Mouse (Mus musculus): ENCODE data around the gene Mapre3. TPM values are rescaled to one million over a fixed set of nuclear protein-coding genes. Genes with fewer than 3 reads are reported as not detected.

Mapre3 gene
- 0.25 and 0.98 TPM in 2 replicates for total RNA-seq (2015)
- total RNA-seq (2017) = 0.26 and 0.41 TPM in 2 replicates

DNA sequence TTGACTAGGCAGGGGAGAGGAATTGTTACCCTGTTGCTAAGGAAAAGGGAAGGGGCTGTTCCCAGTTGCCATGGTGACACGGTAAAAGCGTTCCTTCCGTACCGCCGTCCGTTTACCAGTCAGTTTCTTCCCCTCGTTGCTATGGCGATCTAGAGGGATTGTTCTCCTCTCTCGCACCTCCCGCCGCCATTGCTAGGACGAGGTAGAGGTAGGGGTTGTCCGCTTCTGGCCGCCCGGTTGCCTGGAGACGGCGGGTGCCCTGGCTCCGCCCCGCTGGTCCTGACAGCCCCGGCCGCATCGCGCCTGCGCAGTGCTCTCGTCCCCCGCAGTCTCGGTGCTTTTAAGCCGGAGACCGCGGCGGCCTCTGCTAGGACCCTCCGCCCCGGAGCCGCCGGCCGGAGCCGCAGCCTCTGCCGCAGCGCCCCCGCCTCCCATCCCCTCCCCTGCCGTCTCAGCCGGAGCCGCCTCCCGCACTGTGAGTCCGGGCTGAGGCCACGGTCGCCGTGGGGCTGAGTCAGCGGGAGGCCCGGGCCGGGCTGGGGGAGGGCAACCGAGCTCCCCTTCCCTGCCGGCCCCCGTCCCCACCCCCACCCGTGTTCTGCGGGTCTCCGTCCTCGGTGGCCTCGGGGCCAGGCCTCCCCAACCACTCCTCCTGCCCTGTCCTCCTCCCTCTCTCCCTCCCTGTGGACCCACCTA is at the start of gene Mapre3:
TSS of gene Mapre3 (plus strand) at position 218 of the 696 bp plus-strand sequence.
- peak; percentile 88 for ATAC-seq (ENCODE audit: poor library complexity, severe bottlenecking)

DNA sequence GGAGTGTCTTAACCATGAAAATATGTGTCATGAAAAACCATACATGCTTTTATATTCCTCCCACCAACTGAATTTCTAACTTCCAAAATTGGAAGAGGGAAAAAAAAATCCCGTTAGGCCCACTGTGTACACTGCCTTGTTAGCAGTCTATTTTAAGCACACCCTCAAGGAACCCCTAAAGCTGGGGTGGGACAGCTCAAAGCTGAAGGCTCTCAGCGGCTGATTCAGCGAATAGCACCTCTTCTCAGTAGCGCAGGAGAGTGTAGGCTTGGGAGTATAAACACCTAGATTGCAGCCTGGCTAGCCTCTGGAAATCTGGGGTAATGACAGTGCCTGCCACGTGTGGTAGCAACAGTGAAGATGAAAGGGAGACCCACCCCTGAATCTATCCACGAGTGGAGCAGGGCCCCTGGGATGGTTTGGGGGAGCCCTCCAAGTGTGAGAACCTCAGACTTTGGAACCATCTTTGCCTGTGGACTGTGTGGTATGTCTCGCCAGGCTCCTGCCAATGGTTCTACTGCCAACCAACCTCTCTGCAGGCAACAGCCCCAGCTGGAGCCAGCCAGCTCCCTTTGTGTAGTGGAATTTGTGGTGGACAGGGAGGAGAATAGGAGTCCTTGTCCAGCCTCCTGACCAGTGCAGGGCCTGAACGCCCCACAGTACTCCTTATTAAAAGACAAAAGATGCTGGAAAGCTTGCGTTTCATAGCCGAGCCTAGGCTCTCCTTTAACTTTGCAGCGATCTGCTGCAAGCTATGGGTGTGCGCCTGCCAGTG is 48.7 kb upstream of the Mapre3 start:
- ATAC-seq (ENCODE audit: poor library complexity, severe bottlenecking) = no peak

DNA sequence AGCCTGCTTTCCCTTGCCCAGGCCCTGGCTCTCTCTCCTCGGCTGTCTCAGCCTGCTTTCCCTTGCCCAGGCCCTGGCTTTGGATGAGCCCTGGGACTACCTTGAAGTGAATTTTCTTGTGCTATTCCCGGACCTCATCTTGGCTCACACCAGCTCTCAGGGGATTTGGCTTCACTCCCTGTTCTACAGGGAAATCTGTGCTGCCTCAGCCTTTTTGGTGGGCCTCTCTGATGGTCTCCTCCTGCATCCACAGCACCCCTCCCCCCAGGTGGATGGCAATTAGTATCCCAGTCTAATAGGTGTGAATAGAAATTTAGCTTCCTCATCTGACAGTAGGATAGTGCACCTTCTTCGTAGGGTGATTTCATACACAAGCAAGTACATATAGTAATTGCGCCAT is 46.4 kb upstream of the Mapre3 start:
- no peak for ATAC-seq (ENCODE audit: poor library complexity, severe bottlenecking)

DNA sequence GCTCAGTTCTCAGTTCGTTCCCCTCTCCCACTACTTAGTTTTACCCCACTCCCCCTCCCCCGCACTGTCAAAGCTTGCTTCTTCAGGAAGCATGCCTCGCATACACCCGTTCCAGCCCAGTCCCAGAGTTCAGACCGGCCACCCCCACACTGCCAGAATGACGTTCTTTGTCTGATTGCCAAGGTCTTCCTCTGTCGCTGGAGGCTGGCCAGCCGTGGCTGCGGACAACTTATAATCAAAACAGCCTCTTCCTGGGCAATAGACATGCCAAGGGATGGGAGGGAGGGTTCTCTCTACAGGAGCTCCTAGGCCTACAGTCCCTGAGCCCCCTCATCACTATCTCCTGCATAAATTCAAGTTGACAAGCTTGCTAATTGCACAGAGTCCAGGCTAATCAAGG is 45.8 kb upstream of the Mapre3 start:
- no peak for ATAC-seq (ENCODE audit: poor library complexity, severe bottlenecking)

DNA sequence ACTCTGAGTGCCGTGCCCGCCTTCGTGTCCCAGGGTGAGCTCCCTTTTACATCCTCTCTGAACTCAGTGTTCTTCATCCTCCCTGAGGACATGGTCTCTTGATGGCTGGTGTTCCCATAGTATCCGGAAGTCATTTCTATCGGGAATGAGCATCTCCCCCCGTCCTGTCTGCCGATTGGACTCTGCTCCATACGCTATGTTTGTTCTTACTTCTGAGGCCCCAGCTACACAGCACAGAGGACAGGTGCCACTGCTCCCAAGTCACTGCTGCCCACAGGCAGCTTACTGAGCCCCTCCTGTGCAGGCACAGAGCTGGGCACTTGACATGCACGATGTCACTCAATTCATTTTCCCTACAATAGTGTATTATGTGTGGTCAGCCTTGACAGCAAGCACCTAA is 45.4 kb upstream of the Mapre3 start:
- ATAC-seq (ENCODE audit: poor library complexity, severe bottlenecking) = no peak

DNA sequence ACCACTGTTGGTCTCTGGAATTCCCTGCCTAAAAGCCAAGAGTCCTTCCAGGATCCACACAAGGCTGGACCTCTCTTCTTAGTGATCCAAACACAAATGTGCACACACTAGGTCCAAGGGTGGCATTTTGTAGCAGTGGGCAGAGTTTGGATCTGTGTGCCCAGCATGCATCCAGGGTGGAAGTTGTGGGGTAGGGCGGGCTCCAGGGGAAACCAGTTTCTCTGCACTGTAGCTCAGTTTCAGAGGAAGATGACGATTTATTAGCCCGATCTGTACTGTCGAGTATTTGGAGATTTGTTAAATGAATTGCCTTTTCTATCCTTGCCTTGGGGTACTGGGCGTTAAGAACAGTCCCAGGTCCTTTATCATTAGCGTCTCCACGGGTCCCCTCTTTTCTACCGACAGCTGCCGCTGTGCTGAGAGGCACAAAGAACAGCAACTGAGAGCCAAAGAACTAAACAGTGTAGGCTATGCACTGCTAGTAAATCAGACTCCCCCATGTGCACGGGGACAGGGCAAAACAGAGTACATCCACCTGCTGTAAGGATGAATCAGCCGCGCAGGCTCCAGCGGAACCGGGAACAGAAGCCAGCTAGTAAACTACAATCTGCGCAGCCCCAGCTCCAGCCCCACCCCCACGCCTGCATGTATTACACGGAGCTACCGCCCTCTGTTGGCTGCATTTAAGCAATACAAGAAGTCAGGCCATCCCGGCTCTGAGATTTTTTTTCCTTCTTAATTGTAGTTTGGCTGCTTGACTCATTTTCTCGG is 39.7 kb upstream of the Mapre3 start:
- peak; percentile 64 for ATAC-seq (ENCODE audit: poor library complexity, severe bottlenecking)

DNA sequence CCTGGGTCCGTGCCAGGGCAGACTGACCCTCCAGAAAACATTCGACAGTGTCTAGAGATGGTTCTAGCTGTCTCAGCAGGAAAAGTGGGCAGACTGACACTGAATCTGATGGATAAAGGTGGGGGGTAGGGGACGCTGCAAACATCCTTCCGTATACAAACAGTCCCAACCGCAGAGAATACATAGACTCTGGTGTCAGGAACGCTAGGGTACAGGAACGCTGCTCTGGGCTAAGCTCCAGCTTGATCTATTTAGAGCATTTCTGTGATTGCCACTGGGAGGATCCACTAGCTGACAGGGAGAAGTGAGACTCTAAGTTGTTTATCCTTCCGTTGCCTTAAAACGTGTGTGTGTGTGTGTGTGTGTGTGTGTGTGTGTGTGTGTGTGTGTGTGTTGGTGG is 33.7 kb upstream of the Mapre3 start:
- no peak for ATAC-seq (ENCODE audit: poor library complexity, severe bottlenecking)

DNA sequence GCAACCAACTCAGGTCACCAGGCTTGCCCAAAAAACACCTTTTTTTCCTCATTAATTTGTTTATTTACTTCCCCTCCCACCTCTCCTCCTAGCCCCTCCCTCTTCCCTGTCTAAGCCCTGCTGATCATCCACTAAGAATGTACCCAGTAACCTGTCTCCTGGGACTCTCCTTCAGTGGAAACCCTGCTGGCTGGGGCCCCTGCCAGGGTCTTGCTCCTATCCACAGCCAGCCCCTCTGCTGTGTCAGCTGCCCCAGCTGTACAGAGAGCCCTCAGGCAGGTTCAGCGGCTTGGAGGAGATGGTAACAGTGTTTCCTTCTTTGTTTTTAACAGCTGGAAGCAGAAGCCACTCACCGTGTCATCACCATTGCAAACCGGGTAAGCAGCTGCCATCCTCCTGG is 33.3 kb upstream of the Mapre3 start:
- ATAC-seq (ENCODE audit: poor library complexity, severe bottlenecking) = no peak

DNA sequence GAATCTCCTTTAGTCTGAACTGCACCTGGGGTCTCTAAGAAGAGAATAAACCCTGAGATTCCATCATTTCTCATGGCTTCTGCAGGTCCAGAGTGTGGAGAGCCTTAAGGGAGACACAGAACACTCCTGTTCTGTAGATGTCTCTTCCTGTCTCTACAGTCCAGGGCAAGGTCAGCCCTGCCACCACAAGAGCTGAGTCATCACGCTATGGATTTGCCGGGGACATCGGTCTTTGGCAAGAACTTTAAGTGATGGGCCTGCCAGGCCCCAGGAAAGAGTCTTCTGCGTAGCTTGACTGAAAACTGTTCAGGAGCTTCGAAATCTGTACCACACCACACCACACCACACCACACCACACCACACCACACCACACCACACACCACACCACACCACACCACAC is 27.1 kb upstream of the Mapre3 start:
- ATAC-seq (ENCODE audit: poor library complexity, severe bottlenecking) = no peak

DNA sequence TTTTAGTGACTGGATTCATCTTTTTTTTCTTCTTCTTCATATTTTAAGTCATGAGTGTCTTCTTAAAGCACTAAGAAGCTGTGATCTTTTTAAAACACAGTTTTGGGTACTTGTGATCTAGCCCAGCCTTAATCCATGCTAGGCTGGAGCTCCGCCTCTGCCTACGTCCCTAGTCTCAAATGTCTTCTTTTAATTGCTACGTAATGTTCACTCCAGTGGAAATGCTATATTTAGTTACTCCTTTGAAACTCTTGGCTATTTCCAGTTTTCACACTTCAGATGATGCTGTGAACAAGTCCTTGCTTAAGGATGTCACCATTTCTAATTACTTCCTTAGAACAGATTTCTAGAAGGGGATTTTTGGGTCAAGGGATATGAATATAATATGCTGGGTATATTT is 24.4 kb upstream of the Mapre3 start:
- no peak for ATAC-seq (ENCODE audit: poor library complexity, severe bottlenecking)

DNA sequence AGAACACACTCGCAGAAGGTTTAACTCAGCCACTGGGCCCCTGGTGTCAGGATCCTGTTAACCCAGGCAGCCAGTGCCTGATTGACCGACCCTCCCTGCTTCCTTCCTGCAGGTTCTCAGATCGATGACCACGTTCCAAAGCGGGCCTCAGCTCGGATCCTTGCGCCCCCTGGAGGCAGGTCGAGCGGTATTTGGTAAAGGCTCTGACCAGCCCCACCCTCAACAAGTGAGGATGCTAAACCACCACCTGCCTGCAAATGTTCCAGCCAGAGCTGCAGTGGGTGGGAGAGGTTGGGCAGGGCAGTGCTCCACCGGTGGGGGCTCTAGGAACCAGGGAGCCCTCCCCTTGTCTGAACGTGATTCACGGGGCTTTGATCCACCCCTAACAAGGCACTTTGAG is 18.3 kb upstream of the Mapre3 start:
- ATAC-seq (ENCODE audit: poor library complexity, severe bottlenecking) = peak; percentile 63

DNA sequence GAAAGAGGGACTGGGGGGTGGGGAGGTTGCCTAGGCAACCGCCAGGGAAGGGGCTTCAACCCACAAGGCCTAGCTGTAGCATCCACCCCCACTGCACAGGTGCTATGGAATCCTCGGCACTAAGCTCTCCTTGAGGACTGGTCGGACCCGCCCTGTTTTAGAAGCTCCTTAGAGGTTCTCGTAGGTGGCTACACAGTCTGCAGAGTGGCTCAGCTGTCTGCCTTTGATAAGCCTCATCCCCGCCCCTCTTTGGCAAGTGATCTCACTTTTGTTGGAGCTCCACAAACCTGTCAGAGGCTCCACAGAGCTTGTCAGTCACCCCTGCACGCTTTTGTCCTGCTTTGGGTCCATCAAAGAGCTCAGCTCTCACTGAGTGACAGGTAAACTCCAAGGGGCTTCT is 17.0 kb upstream of the Mapre3 start:
- ATAC-seq (ENCODE audit: poor library complexity, severe bottlenecking) = no peak

DNA sequence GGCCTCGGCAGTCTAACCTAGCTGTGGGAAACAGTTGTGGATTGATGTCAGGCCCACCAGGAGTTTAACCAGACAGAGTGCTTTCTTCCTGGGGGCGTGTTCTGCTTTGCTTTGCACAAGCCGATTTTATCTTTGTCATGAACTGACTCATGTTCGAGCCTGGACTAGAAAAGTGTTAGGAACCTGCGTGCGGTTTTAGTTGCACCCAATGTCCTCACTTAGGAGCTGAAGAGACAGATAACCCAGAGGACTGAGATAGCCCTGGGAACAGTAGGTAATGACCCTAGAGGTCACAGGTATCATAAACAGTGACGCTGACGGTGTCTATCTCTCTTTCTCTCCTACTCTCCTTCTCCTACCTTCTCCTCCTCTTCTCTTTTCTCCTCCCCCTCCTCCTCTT is 16.5 kb upstream of the Mapre3 start:
- no peak for ATAC-seq (ENCODE audit: poor library complexity, severe bottlenecking)

DNA sequence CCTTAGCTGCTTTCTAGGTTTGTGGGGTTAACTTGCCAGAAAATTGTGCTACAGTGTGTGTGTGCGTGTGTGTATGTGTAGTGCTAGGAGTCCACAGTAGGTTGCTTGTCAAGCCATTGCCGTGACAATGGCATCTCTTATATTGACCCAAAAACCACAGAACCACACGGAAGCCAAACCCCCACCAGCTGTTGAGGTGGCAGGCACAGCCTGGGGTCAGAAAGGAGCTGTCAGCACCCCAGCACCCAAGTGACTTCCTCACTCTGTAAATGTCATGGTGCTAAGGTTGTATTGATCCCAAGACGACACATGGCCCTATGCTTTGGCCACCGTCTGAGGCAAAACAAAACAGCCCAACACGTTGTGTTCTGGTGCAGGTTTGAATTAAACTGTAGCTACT is 15.5 kb upstream of the Mapre3 start:
- no peak for ATAC-seq (ENCODE audit: poor library complexity, severe bottlenecking)

DNA sequence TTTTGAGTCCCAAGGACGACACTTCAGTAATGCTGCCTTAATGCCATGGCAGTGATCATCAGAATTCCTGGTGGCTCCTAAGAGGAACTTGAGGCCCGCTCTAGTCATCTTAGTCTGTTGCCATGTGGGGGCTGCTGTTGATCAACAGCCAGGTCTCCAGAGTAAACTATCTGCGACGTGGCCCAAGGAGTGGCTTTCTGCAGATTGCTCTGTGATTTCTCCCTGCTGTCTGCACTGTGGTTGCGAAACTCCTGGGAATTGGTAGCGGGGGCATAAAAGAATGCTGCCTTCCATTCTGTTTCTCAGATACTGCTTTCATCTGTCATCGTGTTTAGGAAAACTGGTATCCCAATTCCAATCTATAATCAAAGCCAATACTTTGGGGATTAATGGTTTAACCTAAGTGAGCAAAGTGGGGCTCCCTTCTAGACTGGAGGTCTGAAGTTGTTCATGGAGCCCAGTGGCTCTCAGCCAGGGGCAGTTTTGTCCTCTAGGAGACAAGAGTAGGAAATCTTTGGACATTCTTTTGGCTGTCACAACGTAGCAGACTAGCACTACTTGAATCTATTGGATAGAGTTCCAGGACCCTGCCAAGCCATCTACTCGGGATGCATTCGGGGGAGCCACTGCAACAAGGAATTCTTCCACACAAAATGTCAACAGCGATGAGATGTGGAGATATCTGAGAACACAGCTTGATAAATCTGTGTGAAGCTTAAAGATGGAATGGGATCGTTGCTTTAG is 11.5 kb upstream of the Mapre3 start:
- no peak for ATAC-seq (ENCODE audit: poor library complexity, severe bottlenecking)

DNA sequence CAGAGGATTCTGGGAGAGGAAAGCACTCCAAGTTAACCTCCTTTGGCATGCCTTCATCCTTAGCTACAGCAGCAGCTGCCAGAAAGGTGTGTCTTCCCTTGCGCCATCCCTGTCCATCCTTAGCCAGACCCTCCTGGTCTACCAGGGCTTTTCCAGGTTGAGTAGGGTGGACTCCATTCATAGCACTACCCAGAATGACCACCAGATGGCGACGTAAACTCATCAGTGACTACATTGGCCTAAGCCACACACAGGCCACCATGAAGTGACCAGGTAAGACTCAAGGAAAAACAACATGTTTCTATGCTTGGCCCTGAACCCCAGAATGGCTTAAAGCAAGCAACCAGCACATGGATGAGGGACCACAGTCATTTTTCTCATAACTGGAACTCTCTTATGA is 8.3 kb upstream of the Mapre3 start:
- peak; percentile 95 for ATAC-seq (ENCODE audit: poor library complexity, severe bottlenecking)

DNA sequence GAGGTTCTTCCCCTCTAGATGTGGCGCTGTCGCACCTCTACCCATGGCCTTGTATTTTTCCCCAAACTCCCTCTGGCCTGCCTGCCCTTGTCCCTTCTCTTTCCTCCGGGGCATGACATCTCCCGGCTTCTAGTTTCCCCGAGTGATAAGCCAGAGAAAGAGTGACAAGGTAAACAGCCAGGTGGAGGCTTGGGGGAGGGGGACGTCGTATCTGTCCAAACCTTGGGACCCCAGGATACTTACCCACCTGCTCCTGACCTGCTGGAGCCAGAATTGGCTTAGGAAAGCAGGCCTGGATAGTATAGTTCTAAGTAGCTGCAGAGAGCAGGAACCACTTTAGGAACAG is 652 bp downstream of the Mapre3 start:
- ATAC-seq (ENCODE audit: poor library complexity, severe bottlenecking) = no peak

DNA sequence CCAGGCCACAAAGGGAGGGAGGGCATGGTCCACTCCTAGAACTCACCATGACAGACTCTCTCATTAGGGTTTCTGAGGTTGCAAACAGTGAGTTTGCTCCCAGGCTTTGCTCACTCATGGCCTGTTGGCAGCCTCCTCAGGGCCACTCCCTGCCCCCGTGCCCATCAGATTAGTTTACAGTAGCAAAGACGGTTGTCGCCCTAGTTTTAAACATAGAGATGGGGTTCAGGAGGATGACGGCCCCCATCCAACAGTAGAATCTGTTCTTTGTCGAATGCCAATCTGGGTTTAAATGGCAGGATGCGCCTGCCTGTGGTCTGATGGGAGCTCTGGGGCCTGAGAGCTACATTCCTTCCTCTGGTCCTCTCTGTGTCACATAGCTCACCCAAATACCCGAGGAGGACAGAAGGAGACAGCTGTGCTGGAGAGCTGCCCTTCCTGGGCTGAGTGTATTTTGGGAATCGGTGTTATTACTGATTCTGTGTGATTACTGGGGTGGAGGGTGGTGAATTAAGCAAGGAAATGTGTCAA is 1.9 kb downstream of the Mapre3 start:
- no peak for ATAC-seq (ENCODE audit: poor library complexity, severe bottlenecking)

DNA sequence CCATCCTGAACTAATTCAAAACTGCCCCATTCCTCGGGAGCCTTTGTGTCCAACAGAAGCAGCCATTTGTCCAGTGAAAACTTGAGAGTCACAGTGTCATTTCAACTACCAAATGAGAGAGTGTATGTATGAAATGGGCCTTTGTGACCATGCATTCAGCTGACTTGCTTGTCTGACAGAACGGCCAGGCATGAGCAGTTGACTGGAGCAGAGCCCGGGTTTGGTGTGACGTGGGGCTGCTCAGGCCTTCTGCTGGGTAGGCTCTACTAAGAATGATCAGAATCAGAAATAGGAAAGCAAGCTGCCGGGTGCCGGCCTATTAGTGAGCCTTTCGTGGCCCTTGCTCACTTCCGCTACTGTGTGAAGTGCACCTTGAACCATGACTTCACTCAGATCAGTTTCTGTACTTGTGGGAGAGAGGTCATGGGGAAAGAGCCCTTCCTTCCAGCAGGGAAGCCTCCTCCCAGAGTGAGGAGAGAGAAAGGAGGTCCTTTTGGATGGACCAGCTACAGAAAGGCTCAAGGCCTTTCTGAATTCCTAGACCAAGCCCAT is 4.4 kb downstream of the Mapre3 start:
- no peak for ATAC-seq (ENCODE audit: poor library complexity, severe bottlenecking)

DNA sequence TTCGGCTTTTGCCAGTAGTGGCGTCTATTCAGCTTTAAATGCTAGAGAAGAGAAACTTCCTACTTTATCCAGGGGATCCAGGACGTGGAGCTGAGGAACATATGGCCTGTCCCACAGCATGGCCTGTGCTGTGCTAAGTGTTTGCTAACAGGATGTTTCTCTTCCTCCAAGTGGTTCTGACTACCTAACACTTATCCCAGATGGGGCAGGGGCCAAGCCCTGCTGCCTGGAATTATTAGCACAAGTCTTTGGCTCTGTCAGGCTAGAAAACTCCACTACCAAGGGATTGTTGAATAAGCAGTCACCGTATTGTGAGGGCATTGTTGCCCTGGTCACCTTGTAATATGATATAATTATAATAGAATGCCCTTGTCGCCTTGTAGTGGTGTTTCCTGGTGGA is 8.2 kb downstream of the Mapre3 start:
- no peak for ATAC-seq (ENCODE audit: poor library complexity, severe bottlenecking)

DNA sequence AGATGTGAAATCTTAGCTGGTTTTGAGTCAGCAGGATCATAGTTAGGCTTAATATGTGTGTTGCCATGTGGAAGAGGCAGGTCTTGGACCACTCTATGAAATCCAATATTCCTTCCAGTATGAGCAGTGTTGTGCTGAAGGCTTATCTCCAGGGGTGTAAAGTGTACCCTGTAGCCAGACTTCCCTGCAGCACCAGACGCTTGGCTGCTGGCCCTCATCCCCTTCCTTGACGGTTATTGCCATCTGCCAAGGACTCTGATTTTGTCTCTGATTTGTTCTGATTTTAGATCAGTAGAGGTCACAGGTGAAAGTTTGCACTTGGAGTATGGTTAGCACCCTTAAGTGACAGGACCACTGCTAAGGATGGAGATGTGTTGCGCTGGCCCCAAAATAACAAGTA is 8.7 kb downstream of the Mapre3 start:
- ATAC-seq (ENCODE audit: poor library complexity, severe bottlenecking) = no peak
